Mouse (Mus musculus): ENCODE data around the gene Cnot4.

- TF ChIP-seq CTCF (IDR thresholded peaks at IDR 0.05; ENCODE audit: extremely low read depth, insufficient read length, insufficient replicate concordance, low read depth, low read length) (no peak), POLR2A (IDR thresholded peaks at IDR 0.05; ENCODE audit: low read depth, low read length) (no peak)
These were observed 100.8 kb downstream of the Cnot4 start for GRCm38 (mm10) chr6:35032704-35033103.

All from small intestine, adult 2 months (tissue).